Mouse (Mus musculus) right cerebral cortex, postnatal 36 days (tissue): ENCODE results near the gene Gdf5.

ENCODE experiments used
- DNase-seq, 2 experiments: peaks; one replicate each; pipeline ENCODE4 v3.0.0; 2022; ENCODE audit warnings: low spot score in 2 of 2, mixed read lengths in 1 of 2

The Gdf5 gene

DNA sequence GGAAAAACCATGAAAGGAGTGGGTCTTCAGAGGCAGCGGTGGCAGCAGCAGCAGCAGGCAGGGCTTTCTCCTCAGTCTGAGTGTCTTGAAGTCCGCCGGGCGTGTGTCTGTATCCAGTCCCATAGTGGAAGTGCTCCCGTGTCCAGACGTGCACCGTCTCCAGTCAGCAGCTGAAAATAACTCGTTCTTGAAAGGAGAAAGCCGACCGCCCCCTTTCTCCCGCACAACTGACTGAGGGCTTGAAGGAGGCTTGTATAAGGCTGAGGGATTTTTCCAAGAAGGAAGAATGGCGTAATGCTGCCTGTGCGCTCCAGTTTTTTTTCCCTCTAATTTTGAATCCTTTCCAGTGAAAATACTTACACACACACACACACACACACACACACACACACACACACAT is at the start of gene Gdf5:
TSS of gene Gdf5 (minus strand) at position 244 of the 400 bp plus-strand sequence.
- peak; percentile 44 to 47 for DNase-seq

DNA sequence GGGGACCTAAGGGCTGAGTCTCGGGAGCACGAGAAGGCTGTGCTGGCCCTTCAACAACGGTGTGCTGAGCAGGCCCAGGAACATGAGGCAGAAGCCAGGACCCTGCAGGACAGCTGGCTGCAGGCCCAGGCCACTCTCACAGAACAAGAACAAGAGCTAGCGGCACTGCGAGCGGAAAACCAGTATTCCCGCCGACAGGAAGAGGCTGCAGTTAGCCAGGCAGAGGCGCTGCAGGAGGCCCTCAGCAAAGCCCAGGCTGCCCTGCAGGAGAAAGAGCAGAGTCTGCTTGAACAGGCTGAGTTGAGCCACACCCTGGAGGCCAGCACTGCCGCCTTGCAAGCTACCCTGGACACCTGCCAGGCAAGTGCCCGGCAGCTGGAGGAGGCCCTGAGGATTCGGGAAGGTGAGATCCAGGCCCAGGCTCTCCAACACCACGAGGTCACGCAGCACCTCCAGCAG is 46.7 kb upstream of the Gdf5 start:
- DNase-seq: peak; percentile 43 to 49

GRCm38 (mm10) chr2:155991151-155991550 is 46.0 kb upstream of the Gdf5 start:
- DNase-seq: no peak

DNA sequence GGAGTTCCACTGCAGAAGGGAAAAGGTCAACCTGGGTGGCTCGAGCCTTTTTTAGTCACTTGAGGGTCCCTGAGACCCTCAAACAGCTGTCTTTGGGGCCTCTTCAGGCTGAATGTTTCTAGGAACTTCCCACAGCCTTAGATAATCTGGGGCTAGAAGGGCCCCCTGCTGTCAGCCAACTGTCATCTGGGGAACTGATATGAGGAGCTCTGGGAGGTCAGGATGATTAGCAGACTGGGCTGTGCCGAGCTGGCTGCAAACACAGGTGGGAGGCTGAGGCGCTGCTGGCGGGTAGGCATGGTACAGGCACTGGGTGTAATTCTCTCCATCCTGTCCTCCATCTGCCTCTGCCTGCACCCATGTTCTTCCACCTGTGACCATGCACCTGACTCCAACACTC is 43.9 kb upstream of the Gdf5 start:
- no peak for DNase-seq

DNA sequence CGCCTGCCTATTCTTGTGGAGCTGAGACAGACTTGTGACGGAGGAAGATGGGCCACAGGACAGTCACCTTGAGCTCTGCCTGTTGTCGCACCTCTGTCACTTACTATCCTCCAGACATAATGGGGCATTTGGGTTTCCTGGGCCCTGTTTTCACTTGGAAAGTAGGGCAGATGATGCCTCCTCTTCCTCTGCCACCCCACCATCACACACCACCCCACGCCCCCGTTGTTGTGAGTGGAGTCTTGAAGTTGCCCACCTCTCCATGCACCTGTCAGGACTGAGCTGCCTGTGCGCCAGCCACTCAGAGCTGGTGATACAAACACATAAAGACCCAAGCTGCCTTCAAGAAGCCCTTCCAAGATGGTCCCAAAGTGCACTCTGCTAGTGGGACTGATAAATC is 42.0 kb upstream of the Gdf5 start:
- DNase-seq: no peak

- DNase-seq: no peak
Measured at GRCm38 (mm10) chr2:155985776-155986175, 40.6 kb upstream of the Gdf5 start.

DNA sequence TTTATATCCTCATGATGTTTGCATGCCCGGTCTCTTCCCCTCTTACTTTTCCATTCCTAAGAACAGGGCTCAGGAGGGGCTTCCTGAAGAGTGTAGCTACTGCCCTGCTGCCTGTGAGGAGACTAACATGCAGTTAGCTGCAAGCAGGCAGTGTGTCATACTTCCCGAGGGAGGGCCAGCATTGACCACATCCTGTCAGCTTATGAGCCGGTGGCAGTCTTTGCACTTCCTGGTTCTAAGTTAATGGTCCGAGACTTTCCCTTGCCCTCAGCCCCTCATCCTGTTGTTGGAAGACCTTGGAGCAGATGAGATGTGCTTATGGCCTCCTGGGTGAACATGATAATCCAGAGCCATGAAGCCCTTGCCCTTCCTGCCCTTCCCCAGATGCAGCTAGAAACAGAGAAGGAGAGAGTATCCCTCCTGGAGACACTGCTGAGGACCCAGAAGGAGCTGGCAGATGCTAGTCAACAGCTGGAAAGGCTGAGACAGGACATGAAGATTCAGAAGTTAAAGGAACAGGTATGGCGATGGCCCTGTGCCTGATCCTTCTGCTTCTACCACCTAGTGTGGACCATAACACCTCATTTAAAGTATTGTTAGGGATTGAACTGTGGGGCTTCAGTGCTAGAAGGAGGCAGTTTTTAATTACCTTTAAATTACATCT is 34.3 kb upstream of the Gdf5 start:
- DNase-seq: no peak

DNA sequence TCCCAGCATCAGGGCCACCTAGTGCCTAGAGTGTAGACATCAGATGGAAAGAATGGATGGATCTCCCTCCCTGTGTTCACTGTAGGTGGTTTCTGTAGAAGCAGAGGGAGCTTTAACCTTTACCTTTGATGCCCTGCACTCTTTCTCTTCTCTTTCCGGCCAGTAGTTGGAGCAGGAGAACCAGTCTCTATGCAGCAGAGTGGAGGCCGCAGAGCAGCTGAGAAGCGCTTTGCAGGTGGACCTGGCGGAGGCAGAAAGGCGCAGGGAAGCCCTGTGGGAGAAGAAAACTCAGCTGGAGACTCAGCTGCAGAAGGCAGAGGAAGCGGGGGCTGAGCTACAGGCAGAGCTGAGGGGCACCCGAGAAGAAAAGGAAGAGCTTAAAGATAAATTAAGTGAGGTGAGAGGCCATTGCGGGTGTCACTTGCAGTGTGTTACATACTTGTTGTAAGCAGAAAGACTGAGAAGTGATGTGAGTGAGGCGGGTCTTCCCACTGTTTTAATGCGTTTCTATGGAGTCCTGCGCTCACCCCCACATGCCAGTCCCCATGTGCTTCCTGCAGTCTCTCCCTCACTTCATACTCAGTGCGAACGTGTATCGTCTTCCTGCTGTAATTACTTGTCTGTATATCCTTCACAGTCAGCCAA is 29.0 kb upstream of the Gdf5 start:
- no peak for DNase-seq

DNA sequence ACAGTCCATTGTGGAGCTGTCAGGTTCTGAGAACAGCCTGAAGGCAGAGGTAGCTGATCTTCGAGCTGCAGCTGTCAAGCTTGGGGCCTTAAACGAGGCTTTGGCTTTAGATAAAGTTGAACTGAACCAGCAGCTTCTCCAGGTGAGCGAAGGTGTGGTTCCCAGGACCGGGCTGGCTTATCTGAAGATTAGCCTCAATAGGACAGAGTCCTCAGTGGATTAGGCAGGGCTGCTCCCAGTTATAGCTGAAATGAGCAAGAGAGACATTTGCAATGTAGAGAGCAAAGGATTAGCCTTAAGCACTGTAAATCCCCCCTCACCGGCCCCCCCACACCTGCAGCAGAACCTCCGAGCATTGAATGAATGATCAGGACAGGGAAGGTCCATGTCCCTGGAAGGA is 28.2 kb upstream of the Gdf5 start:
- DNase-seq: no peak

DNA sequence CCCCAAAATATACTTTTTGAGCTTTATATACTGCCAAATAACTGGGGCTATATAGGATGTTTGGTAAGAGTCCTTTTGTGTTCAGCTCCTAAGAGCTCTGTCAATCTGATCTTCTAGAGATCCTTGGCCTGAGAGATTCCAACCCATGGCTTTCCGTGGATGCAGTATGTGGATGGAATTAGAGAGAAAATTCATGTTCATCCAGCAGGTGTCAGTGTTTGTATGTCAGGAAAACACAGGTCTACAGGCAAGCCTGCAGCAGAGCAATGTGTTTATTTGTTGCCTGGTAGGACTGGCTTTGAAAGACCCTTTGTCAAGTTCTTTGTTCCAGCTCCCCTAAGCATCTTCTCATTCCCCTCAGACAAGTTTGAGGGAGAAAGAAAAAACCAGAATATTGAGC is 17.8 kb upstream of the Gdf5 start:
- DNase-seq: no peak

DNA sequence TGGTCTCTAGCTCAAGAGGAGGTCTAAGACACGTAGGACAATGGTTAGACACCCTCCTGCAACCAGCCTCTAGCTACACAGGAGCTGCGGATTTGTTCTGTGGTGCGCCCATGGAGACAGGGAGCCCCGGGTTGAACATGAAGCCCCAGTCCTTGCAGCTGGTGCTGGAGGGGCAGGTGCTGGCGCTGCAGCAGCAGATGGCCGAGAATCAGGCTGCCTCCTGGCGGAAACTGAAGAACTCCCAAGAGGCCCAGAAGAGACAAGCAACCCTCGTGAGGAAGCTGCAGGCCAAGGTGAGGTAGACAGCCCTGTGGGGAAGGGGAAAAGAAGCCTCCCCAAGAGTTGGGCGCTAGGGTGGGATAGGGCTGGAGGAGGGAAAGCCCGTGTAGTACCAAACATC is 16.7 kb upstream of the Gdf5 start:
- DNase-seq: no peak

GRCm38 (mm10) chr2:155959981-155960380 is 14.8 kb upstream of the Gdf5 start:
- no peak for DNase-seq

- peak; percentile 71 to 76 for DNase-seq
Measured at GRCm38 (mm10) chr2:155956134-155957059, 11.2 kb upstream of the Gdf5 start, which contains the start of gene Cep250. TSS of gene Cep250 (plus strand) at chr2:155956458.

- peak; percentile 32 to 49 for DNase-seq
Measured at GRCm38 (mm10) chr2:155952006-155952405, 6.8 kb upstream of the Gdf5 start.

DNA sequence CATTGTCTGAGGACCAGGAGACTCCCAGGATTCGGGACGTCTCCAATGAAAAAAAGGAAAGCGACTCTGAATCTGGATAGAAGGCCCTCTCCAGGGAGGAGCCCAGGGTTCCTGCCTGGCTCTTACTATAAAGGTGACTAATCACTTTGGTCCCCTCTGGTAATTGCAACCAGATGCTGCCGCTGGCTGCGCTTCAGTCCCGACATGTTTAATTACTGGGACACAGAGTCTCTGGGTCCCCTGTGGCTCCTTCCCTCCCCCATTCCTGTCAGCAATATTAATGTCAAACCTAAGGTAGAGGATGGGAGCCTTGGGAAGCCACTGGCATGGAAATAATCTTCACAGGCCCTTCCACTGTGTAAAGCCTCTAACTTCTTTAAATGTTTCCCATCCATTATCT is 4.2 kb upstream of the Gdf5 start:
- DNase-seq: no peak

GRCm38 (mm10) chr2:155947390-155948002 is 2.3 kb upstream of the Gdf5 start:
- DNase-seq: no peak

DNA sequence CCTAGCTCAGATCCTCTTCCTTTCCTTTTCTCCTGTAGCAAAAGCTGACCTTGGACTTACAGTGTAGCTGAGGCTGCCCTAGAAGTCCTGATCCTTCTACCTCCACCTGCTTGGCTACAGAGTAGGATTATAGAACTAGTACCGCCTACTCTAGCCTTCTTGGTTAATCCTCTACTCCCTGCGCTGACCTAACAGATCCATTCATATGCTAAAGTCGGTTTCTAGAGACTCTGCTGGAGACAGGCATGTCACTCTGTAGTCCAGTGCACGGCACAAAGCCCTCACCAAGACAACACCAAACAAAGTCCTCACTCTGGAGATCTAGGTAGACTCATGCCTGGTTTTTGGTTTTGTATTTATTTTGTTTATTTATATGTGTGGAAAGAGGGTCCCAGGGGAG is 1.3 kb upstream of the Gdf5 start:
- DNase-seq: no peak

DNA sequence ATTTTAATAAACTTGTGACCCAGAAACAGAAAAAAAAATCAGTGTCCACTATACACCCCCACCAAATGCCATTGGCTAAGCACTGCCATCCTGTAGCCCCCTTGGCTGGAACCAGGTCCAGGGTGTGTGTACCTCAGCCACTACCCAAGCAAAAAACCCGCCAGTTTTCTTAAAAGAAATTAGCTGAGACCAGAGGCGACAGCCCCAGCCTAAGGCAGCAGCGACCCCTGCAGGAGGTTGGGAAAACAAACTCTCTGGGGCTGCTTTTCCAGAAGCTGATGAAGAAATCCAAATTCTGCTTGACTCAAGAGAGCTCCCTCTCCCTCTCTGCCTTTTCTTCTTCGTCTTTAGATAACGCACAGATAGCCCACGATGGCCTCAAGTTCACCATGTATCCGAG is 902 bp upstream of the Gdf5 start:
- peak; percentile 20 to 25 for DNase-seq

- no peak for DNase-seq
Measured at GRCm38 (mm10) chr2:155945580-155945979, 413 bp upstream of the Gdf5 start.

GRCm38 (mm10) chr2:155944685-155945084 is 482 bp downstream of the Gdf5 start:
- DNase-seq: no peak

DNA sequence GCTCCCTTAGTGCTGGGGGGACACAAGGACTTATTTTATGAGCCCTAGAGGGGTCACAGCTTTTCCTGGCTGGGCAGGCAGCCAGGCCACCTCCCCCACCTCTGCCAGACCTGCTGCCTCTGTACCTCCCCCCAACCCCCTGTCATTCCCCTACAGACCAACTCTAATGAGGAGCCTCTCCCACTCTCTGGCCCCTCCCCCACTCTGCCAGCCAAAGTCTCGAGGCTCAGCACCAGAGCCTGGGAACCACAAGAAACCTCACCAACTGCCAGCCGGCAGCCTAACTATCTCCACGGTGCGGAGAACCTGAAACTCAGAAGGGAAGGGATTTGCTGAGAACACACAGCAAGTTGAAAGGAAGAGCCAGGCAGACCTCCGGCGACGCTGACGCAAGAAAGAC is 1.7 kb downstream of the Gdf5 start:
- no peak for DNase-seq
